Mouse (Mus musculus) limb, embryonic 14.5 days (tissue): ENCODE data around the gene Smcr8. TPM values are rescaled to one million over a fixed set of nuclear protein-coding genes. Genes with fewer than 3 reads are reported as not detected.
"Not testable (repeated sequence)": the region's sequence is repeated elsewhere in the genome, so short reads cannot be mapped to it uniquely, and the experiment has no call there.

ENCODE experiments used
- ATAC-seq: fragments of 200-750 bp; cut with Nextera tagmentation; 2 replicates; pipeline ENCODE4 v1.8.0; 2017; ENCODE audit warnings: low read depth, moderate number of reproducible peaks, moderate TSS enrichment; ENCODE audit not compliant: low FRiP score
- DNase-seq: peaks from one replicate; pipeline ENCODE4 v3.0.0-alpha.2; 2015; ENCODE audit warnings: low spot score
- H3K27ac ChIP-seq: fragments of 300-500 bp; sonication (generic); replicated peaks from 2 replicates; pipeline ENCODE4 v1.5.1; 2014; ENCODE audit warnings: low read depth, mild to moderate bottlenecking, low read length, moderate library complexity, mixed read lengths
- H3K27me3 ChIP-seq: fragments of 300-500 bp; sonication (generic); 2 replicates; pipeline ENCODE4 v1.6.1; 2014; ENCODE audit warnings: low read length, mixed read lengths; ENCODE audit not compliant: control insufficient read depth, insufficient read depth
- H3K36me3 ChIP-seq: fragments of 300-500 bp; sonication (generic); 2 replicates; pipeline ENCODE4 v1.6.1; 2014; ENCODE audit warnings: mild to moderate bottlenecking, low read length, moderate library complexity, mixed read lengths; ENCODE audit not compliant: control insufficient read depth, insufficient read depth
- H3K4me1 ChIP-seq: fragments of 300-500 bp; sonication (generic); 2 replicates; pipeline ENCODE4 v1.6.1; 2014; ENCODE audit warnings: antibody characterized with exemption, low read length, mixed read lengths; ENCODE audit not compliant: control insufficient read depth, insufficient read depth
- H3K4me2 ChIP-seq: fragments of 300-500 bp; sonication (generic); replicated peaks from 2 replicates; pipeline ENCODE4 v1.6.1; 2014; ENCODE audit warnings: low read depth, mild to moderate bottlenecking, low read length, moderate library complexity; ENCODE audit not compliant: severe bottlenecking
- H3K4me3 ChIP-seq: fragments of 300-500 bp; sonication (generic); replicated peaks from 2 replicates; pipeline ENCODE4 v1.5.1; 2014; ENCODE audit warnings: low read length
- H3K9ac ChIP-seq: fragments of 300-500 bp; sonication (generic); 2 replicates; pipeline ENCODE4 v1.6.1; 2014; ENCODE audit warnings: mild to moderate bottlenecking, low read depth, low read length, moderate library complexity; ENCODE audit not compliant: severe bottlenecking
- H3K9me3 ChIP-seq: fragments of 300-500 bp; sonication (generic); 2 replicates; pipeline ENCODE4 v1.6.1; 2016; ENCODE audit warnings: low read length; ENCODE audit not compliant: control insufficient read depth
- POLR2A ChIP-seq: fragments of 200-500 bp; IDR thresholded peaks from 2 replicates; pipeline ENCODE4 v1.8.0; 2012; ENCODE audit warnings: inconsistent platforms, mild to moderate bottlenecking, moderate library complexity, borderline replicate concordance; ENCODE audit not compliant: insufficient read depth, insufficient read length; ENCODE audit errors: extremely low read depth
- WGBS: fragments of 180-500 bp; shearing (Covaris S2); extraction: QIAGEN DNeasy Blood & Tissue Kit; methylation state at CpG from one replicate; pipeline ENCODE4 v1.1.7; 2014; 5-methylcytosine and 5-hydroxymethylcytosine counted together
- polyA plus RNA-seq, 2 experiments: library from polyadenylated mRNA; depleted of rRNA in 1 of 2; stranded (reverse) in 1 of 2; unstranded in 1 of 2; fragments of >200 nt; fragmentation: Nextera tagmentation in 1 of 2; extraction: Ambion mirVana in 1 of 2; gene quantifications; 2 replicates each; pipeline versions ENCODE4 v1.2.1 to v1.2.3; 2012 to 2014

Smcr8 gene
- polyA plus RNA-seq, 2 experiments, result 7.6 to 8.8 TPM

DNA sequence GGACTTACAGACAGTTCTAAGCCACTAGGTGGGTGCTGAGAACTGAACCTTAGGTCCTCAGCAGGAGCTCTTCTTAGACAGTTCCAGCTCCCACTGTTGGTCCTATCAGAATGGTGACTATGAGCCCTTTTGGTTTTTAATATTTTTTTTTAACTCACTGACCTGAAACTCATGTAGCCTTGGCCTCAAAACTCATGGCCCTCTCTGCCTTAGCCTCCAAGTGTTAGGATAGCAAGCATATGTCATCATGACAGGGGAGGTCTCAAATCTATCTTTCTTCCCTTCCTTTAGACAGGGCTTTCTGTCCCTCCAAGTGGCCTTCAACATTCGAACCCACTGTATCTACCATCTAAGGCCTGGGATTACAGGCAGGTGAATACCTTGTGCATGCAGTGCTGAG is 23.6 kb downstream of the Smcr8 start:
- 81% methylated on average over 1 of the region's 1 CpGs for WGBS
- Histone ChIP-seq H3K4me1 (no peaks in the 10 kb centered on the region), H3K4me2 (no peak overlapping the region)

DNA sequence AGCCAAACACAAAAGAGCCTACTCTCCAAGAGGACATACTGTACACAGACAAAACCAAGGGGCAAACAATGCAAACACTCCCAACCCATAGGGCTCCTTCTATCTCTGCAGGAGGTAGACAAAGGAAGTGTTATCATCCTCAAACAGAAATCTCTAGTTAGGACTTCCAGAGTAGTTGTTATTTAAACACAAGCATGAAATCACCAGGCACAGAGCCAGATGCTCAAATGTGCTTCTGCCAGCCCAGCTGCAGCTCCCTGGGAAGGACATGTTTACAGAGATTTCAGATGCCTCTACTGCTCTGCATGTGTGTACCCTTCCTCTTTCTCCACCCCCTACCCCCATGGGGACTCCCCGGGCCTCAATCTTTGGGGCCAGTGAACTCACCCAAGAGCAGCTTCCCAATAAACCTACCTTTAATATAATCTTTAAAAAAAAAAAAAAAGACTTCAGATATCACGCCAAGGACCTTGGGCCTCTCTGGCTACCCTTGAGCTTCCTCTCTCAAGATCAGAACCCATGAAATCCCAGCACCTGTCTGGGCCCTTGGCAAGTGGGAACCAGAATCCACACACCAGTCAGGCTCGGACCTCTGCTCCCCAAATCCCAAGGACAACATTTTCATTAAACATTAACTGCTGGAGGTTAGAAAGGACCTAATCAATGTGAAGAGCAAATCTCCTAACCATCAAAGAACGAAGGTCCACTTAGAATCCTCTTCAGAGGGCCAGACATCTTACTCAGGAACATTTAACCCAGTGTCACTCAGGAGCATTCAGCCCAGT is 31.2 kb downstream of the Smcr8 start:
- DNase-seq, result no peak
- H3K4me2 ChIP-seq, result 0 out of 2 replicates have a peak overlapping the region, but pooled peaks have one; percentile 5

More for the DNA sequence above, 23.6 kb downstream of the Smcr8 start:
- no peaks in the 10 kb centered on the region for H3K27me3 ChIP-seq
- no peak overlapping the region for H3K4me3 ChIP-seq
- peaks cover 26% of the 10 kb centered on the region for H3K36me3 ChIP-seq
- no peak overlapping the region for H3K27ac ChIP-seq
- no peak overlapping the region for H3K9ac ChIP-seq
- no peak for ATAC-seq
- H3K9me3 ChIP-seq, result no peaks in the 10 kb centered on the region
- TF ChIP-seq POLR2A, result no peak
- DNase-seq, result no peak

DNA sequence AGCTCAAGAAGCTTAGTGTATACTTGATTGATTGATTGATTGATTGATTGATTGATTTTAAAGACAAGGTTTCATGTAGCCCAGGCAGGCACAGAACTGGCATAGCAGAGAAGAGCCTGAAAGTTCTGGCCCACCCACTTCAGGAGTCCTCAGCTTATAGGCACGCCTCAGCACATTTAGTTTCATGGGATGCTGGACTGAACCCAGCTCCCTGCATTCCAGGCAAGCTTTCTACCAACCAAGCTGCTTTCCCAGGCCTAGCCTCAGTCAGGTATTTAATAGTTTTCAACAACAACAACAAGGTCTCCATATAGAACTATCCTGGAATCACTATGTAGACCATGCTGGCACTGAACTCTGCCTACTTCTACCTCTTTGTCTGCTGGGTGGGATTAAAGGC is 32.2 kb downstream of the Smcr8 start:
- TF ChIP-seq POLR2A, result no peak
- 38% methylated on average over 1 of the region's 1 CpGs for WGBS
- no peaks in the 10 kb centered on the region for H3K9me3 ChIP-seq
- no peak overlapping the region for H3K9ac ChIP-seq
- no peak overlapping the region for H3K27ac ChIP-seq
- H3K4me2 ChIP-seq, result peak overlapping the region; percentile 81
- DNase-seq (no peak), ATAC-seq (no peak)
- peaks cover 15% of the 10 kb centered on the region; the same call in 1 of the 2 replicates for H3K4me1 ChIP-seq
- 0 out of 2 replicates have a peak overlapping the region, but pooled peaks have one; percentile 50 for H3K4me3 ChIP-seq
- no peaks in the 10 kb centered on the region for H3K27me3 ChIP-seq
- H3K36me3 ChIP-seq, result no peaks in the 10 kb centered on the region

More for the DNA sequence above, 31.2 kb downstream of the Smcr8 start:
- Histone ChIP-seq H3K27me3 (no peaks in the 10 kb centered on the region), H3K9me3 (no peaks in the 10 kb centered on the region), H3K4me1 (peaks cover 15% of the 10 kb centered on the region; the same call in 1 of the 2 replicates), H3K27ac (no peak overlapping the region), H3K36me3 (peaks cover 3% of the 10 kb centered on the region; the same call in 1 of the 2 replicates), H3K9ac (no peak overlapping the region), H3K4me3 (no peak overlapping the region)
- no peak for TF ChIP-seq POLR2A
- ATAC-seq, result no peak
- 85% methylated on average over 4 of the region's 4 CpGs for WGBS

DNA sequence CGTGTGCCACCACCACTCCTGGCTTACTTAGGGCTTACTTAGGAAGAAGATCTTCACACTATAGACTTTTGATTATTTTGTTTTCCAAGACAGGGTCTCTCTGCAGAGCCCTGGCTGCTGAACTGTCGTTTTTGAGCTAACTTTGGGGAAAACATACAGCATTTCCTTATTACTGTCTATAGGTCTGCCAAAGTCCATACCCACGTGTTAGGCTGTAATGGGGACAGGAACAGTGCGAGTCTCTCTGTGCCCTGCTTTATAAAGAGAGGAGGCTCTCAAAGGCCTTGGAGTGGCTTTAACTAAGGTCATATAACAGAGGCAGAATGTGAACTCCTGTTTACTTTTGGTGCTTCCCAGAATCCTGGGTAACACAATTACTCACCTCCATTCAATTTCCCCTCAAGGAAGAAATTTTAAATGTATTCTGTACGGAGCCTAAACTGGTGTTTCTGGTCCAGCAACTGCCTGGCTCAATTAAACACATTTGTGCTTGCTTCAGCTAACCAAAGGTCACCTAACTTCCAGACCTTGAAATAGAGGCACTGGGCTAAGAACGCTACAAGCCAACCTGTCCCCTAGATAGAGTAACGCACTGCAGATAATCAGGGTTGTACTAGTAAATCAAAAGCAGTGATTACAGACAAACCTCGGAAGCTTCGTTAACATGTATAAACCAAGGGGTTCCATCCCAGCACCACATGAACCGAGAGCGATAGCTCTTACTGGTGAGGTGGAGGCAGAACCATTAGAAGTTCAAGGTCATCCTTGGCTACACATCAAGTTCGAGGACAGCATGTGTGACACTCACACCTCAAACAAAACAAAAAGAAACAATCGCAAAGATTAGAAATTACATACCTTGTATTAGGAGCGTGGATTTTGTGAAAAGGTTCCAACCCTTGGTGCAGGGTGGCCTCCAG is 33.0 kb downstream of the Smcr8 start:
- no peak overlapping the region for H3K27ac ChIP-seq
- peaks cover 15% of the 10 kb centered on the region; the same call in 1 of the 2 replicates for H3K4me1 ChIP-seq
- H3K9ac ChIP-seq, result peak overlapping the region; percentile 50
- peak overlapping the region; percentile 81 for H3K4me2 ChIP-seq
- H3K27me3 ChIP-seq, result no peaks in the 10 kb centered on the region
- no peaks in the 10 kb centered on the region for H3K9me3 ChIP-seq
- ATAC-seq (no peak), DNase-seq (no peak)
- TF ChIP-seq POLR2A, result no peak
- H3K4me3 ChIP-seq, result peak overlapping the region; percentile 50
- no peaks in the 10 kb centered on the region for H3K36me3 ChIP-seq
- WGBS, result 8% methylated on average over 14 of the region's 14 CpGs

DNA sequence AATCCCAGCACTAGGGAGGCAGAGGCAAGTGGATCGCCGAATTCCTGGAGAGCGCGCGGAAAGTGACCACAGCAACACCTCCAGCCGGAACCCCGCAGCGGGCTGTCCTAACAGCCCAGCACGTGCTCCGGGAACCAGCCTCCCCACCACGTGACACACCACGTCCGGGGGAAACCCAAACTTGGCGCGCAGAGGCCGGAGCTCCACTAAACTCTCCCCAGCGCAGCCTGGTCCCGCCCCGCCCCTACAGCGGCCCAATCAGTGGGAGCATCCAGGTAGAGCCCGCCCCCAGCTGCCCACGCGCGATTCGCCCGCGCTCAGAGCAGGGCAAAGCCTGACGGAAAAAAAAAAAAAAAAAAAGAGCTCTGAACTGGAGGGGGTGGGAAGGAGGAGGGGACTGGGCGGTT is 33.7 kb downstream of the Smcr8 start:
- TF ChIP-seq POLR2A, result no peak
- peaks cover 15% of the 10 kb centered on the region; the same call in 1 of the 2 replicates for H3K4me1 ChIP-seq
- WGBS, result under 1% methylated on average over 29 of the region's 29 CpGs
- no peaks in the 10 kb centered on the region for H3K36me3 ChIP-seq
- H3K27ac ChIP-seq, result no peak overlapping the region
- H3K9me3 ChIP-seq, result no peaks in the 10 kb centered on the region
- peak overlapping the region; percentile 81 for H3K4me2 ChIP-seq
- peak; percentile 100 for ATAC-seq
- peak overlapping the region; percentile 50 for H3K9ac ChIP-seq
- H3K27me3 ChIP-seq, result no peaks in the 10 kb centered on the region
- H3K4me3 ChIP-seq, result peak overlapping the region; percentile 50
- DNase-seq, result peak; percentile 96

DNA sequence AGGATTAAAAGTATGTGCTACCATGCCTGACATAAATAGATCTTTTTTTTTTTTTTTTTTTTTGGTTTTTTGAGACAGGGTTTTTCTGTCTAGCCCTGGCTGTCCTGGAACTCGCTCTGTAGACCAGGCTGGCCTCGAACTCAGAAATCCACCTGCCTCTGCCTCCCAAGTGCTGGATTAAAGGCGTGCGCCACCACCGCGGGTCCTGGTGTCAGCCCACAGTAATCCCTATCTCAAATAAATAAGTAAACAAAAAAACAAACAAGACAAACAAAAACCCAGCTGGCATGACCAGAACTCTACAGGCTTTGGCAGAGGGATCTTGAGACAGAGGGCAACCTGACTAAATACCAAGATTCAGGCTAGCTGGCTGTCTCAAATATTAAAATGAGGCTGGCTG is 34.3 kb downstream of the Smcr8 start, which contains the start of gene Shmt1:
Gene Shmt1 (minus strand): TSS at position 101 of the 400 bp plus-strand sequence.
- DNase-seq, H3K36me3 ChIP-seq, ATAC-seq, H3K9me3 ChIP-seq, H3K27me3 ChIP-seq, H3K27ac ChIP-seq: not testable (repeated sequence)
- H3K9ac ChIP-seq, result peak within 1 kb of the TSS; percentile 50
- H3K4me1 ChIP-seq, result peaks cover 15% of the 10 kb centered on the region; the same call in 1 of the 2 replicates
- H3K4me2 ChIP-seq, result peak within 1 kb of the TSS; percentile 81
- WGBS, result 28% methylated on average over 6 of the region's 6 CpGs
- H3K4me3 ChIP-seq, result peak within 1 kb of the TSS; percentile 50
